Mouse (Mus musculus) lung, postnatal 25 days (tissue): ENCODE data around the gene Slc4a8.
"Not testable (repeated sequence)": the region's sequence is repeated elsewhere in the genome, so short reads cannot be mapped to it uniquely, and the experiment has no call there.

Experiments
- DNase-seq: peaks from one replicate; pipeline ENCODE4 v3.0.0; 2022; ENCODE audit warnings: low spot score

Gene Slc4a8

DNA sequence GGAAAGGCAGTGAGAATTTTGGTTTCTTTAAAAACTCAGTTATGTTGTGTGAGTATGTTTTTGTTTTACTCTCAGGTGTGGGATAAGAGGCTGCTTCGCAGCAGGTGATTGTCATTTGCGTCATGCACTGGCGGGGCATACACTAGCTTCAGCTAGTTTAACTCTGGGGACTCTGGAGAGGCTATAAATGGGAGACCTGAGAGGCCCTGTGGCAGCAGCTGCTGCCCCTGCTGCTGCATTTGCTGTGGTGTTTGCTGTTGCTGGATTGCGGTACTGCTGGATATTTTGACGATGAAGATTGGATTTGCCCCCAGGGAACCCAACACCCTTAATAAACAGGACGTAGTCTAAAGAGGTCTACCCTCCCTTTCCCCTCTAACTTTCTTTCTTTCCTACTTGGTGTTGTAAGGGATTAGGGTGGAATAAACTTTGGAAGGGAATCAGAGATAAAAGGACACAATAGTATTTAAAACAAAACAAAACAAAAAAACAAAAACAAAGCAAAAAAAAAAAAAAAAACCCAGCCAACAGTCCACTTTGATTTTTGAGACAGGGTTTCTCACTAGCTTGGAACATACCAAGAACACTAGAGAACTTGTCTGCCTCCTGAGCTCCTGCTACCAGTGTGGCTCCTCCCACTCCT is 14.9 kb upstream of the Slc4a8 start:
- no peak for DNase-seq

DNA sequence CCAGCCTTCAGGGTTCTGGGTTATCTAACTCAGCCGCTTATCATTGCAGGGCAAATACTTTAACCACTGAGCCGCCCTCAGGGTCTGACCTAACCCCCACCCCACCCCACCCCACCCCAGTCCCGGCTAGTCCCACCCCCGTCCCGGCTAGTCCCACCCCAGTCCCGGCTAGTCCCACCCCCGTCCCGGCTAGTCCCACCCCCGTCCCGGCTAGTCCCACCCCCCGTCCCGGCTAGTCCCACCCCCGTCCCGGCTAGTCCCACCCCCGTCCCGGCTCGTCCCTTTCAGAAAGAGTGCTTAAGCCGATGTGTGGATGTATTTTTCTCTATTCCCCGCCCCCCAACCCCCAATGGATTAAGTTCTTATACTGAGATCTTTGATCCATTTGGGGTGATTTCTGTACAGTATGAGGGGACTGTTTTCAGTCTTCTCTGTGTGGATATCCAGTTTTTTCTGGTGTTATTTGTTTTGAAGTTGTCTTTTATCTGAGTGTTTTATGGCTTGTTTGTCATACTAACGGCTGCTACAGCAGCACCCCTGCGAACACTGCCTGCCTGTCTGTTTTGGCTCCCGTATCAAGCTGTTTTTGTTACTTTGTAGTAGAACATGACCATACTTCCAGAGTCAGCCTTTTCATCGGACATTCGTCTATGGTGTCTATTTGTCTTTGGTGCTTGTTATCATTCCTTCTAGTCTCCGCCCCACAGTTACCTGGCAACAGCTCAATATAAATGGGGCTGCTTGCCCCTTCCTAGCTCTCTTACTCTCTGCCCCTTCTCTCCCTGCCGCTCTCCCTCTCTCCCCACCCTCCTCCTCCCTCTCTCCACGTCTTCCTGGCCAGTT is 14.2 kb upstream of the Slc4a8 start:
- peak; percentile 67 for DNase-seq

- no peak for DNase-seq
Measured at GRCm38 (mm10) chr15:100748584-100748983, 13.0 kb upstream of the Slc4a8 start.

- DNase-seq = peak; percentile 72
Measured at GRCm38 (mm10) chr15:100749751-100750538, 11.6 kb upstream of the Slc4a8 start.

DNA sequence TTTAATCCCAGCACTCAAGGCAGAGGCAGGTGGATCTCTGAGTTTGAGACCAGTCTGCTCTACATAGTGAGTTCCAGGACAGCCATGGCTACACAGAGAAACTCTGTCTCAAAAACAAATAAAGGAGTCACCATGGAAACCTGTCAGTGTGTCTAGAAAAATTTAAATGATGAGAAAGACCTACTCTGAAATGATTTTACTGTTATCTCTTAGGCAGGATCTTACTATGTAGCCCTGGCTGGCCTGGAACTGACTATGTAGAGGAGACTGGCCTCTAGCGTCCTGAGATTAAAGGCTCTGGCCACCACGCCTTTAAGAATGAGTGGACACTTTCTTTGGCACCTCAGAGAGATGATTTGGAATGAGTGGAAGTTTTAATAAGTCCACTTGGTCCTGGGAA is 9.1 kb upstream of the Slc4a8 start:
- DNase-seq = no peak

DNA sequence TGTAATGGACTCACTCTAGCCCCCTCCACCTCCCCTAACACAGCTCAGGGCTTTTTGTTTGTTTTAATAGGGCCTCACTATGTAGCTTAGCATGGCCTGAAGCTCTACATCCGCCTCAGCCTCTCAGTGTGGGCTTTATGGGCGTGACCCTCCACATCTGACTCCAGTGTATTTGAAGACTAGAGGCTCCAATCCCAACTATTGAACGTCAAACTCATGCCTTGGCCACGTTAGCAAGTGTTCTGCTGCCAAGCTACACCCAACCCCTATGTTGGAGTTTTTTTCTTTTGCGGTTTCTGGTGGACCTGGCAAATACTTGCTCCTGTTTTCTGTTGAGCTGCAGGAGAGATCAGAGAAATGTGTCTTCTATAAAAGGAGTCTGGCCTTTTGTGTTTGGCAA is 8.5 kb upstream of the Slc4a8 start:
- DNase-seq = no peak

DNA sequence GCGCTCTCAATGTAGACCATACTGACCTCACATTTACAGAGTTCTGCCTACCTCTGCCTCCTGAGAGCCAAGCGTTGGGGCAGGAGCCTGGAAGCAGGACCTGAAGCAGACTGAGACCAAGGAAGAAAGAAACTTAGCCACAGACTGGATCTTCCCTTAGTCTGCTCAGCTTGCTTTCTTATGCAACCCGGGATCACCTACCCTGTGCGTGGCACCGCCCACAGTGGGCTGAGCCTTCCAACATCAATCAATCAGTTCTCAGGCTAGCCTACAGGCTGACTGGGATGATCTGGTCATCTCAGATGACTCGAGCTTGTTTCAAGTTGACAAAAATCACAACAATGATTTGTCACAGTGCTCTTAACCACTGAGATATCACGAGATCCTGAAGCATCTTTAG is 7.5 kb upstream of the Slc4a8 start:
- DNase-seq = no peak

GRCm38 (mm10) chr15:100754805-100755497 is 6.6 kb upstream of the Slc4a8 start:
- DNase-seq = peak; percentile 63

DNA sequence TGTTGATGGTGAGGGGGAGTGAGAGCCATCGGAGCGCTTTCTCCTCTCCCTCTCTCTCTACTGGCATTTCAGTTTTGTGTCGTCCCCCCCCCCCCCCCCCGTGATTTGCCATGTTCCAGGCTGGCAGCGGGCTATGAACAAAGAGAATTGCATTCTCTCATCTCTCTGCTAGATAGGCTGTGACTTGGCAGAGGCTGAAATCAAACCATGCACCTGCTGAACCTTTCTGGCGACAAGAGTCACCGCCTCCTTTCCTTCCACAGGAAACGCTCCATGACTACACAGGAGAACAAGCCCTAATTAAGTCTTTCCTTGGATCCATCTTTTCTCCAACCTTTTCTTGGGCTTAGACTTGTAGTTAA is 6.1 kb upstream of the Slc4a8 start:
- no peak for DNase-seq

DNA sequence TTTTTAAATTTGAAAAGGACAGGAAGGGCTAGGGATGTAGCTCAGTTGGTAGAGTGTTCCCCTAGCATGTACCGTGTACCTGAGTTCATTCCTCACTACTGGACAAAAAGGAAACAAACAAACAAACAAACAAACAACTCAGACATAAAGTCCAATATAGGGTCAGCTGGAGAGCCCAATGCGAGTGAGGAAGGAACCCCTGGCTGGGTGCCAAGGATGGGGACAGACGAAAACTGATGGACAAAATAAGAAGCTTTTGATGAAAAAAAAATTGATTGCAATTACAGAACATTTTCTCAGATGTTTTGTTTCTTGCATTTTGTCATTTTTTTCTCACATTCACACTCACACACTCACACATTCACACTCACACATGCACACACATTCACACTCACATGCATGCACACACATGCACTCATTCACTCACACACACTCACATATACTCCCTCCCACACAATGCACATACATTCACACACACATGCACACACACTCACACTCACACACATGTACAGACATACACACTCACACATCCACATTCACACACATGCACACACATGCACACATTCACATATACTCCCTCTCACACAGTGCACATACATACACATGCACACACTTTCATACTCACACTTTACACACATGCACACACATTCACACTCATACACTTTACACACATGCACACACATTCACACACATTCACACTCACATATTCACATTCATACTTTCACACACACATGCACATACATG is 5.5 kb upstream of the Slc4a8 start:
- no peak for DNase-seq

GRCm38 (mm10) chr15:100757527-100757978 is 4.0 kb upstream of the Slc4a8 start:
- DNase-seq = peak; percentile 67

DNA sequence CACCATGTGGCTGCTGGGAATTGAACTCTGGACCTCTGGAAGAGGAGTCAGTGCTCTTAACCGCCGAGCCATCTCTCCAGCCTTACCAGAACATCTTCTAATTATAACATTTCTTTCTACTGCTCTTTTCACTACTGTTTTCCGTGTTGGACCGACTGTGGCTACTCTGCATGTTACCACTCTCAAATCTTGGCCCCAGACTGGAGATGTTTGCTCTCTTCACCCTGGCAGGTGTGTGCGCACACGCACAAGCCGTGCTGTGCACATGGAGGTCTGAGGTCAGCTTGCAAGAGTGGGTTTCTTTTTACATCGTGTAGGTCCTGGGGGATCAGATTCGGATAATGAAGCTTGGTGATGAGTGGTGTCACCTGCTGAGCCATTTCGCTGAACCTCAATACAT is 2.3 kb upstream of the Slc4a8 start:
- no peak for DNase-seq

- no peak for DNase-seq
Measured at GRCm38 (mm10) chr15:100761036-100761418, 520 bp upstream of the Slc4a8 start.

DNA sequence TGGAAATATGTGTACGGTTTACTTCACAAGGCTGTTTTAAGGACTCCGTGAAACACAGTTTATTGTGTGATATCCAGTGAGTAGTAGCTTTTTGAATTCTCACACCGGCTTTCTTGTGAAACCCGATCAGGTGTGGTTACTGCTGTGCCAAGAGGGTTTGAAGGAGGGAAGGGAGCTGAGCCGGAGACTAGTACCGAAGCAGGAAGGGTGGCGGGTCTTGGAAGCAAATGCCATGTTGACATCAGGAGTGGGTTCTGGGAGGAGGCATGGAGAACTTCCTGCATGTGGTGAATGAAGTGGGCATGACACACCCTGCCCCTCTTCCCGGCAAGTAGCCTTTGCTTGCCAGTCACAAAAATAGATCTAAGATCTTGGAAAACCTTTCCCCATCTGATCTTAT is 1.1 kb downstream of the Slc4a8 start:
- no peak for DNase-seq

DNA sequence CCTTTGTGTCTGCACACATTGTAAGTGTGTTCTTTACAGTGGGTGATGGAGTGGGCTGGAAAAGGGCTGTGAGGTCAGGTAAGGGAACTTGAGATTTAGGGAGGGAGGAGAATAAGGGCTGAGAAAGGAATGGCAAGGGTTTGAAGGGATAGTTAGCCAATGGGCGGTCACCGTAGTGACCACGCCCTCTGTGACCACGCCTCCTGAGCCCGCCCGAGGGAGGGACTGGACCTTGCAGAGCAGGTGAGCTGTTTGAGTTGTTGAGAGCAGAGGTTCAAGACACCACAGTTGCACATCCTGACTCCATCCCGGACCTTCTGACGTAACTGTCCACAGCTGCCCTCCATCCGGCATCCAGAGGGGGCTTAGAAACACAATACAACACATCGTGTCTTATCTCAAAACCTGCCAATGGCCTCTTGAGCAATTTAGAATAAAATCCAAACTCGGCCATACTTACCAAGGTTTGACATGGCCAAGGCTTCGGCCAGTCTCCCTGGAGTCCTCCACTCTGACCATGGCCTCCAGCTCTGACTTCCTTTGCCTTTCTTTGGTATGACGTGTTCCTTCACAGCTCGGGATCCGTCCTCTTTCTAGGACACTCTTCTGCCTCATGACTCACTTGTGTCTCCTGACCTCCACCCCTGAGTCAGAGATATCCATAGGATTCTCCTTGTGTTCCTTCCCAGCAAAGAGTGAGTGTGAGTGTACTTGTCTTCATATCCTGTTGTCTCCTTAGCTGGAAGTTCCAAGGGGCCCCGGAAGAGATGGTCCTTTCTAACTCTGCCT is 2.8 kb downstream of the Slc4a8 start:
- DNase-seq = no peak

DNA sequence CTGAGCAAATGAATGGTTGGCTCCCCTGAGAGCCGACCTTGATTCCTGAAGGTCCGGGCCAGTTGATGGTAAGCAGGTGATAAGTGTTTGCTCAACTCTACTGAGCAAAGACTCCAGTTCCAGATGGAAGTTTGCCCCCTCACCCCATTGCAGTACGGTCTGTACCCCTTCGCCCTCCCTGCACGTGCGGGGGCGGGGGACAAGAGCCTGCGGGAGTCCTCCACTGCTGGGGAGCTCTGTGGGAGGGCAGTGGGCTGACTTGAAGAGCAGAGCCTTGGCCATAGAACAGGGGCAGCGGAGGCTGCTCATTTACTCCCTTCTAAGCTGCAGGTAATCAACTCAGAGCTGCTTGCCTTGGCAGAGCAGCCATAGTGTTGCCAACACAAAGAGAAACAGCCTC is 5.3 kb downstream of the Slc4a8 start:
- DNase-seq = peak; percentile 38

DNA sequence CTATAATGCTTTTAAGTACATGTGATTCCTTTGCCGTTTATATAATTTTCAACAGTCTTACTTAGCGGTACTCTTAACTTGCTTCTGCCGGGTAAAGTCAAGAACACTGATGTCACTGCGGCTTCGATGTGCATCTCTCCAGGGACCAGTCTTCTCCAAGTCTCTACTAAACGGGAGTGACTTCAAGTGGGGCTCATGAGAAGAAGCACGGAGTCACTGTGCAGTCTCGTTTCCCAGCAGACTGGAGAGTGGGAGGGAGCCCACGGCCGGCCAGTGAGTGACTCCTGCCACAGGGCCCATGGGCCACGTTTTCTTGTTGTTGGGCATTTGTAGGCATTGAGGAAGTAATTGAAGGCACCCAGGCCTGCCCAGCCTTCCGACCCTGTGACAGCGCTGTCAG is 6.3 kb downstream of the Slc4a8 start:
- DNase-seq = no peak

DNA sequence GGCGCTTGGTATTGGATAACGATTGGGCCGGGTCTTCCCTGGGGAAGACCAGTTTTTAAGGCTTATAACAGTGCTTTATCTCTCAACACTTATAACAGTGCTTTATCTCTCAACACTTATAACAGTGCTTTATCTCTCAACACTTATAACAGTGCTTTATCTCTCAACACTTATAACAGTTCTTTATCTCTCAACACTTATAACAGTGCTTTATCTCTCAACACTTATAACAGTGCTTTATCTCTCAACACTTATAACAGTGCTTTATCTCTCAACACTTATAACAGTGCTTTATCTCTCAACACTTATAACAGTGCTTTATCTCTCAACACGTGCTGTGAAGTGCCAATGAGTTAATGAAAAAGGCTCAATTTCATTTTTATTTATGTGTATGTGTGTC is 7.5 kb downstream of the Slc4a8 start:
- DNase-seq = not testable (repeated sequence)

DNA sequence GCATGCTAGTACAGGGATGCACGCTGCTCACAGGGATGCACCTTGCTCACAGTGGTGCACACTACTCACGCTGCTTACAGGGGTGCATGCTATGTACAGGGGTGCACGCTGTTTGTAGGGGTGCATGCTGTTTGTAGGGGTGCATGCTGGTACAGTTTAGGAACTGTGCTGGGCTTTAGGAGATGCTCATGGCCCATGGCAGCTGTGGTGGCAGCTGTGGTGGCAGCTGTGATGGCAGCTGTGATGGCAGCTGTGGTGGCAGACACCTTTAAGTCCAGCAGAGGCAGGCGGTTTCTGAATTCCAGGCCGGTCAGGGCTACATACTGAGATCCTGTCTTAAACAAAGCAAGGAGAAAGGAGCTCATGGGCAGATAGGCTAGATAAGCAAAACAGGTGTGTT is 8.8 kb downstream of the Slc4a8 start:
- no peak for DNase-seq

DNA sequence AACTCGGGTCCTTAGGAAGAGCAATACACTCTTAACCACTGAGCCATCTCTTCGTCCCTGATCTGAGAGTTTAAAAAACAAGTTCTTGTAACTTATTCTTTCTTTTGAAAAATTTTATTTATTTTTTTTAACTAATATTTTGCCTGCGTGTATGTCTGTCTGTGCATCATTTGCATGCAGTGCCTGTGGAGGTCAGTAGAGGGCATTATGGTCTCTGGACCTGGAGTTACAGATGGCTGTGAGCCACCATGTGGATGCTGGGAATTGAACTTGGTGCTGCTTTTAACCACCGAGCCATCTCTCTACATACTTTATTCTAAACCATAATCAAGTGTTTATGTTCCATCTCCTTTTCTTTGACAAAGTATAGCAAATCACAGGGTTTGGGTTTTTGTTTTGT is 11.1 kb downstream of the Slc4a8 start:
- DNase-seq = no peak

GRCm38 (mm10) chr15:100773859-100774258 is 12.3 kb downstream of the Slc4a8 start:
- DNase-seq = not testable (repeated sequence)
